Mouse (Mus musculus) thymus, postnatal 10 days (tissue): ENCODE measurements around the gene Rbfox2.

Source experiments
- DNase-seq, 2 experiments: peaks; one replicate each; pipeline ENCODE4 v3.0.0; 2021; ENCODE audit warnings: low spot score in 2 of 2

Gene Rbfox2

DNA sequence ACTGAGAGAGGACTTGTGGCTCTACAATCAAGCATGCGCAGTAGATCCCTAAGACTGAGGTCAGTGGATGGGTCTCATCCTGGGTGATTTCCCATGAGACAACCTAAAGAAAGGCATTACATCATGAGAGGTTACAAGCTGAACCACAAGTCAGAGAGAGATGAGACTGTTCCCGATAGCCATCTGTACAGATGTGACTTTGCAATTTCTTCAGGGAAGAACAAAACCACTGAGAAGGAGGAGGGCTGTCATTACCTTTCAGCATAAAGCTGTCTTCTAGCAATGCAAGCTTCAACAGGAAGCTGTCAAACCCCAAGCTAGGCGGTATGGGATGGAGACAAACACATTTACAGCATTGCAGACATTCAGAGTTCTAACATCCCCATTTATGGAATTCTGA is 157.3 kb downstream of the Rbfox2 start:
- no peak for DNase-seq

- no peak for DNase-seq
Observed at GRCm38 (mm10) chr15:77146942-77147341, 159.9 kb downstream of the Rbfox2 start.

DNA sequence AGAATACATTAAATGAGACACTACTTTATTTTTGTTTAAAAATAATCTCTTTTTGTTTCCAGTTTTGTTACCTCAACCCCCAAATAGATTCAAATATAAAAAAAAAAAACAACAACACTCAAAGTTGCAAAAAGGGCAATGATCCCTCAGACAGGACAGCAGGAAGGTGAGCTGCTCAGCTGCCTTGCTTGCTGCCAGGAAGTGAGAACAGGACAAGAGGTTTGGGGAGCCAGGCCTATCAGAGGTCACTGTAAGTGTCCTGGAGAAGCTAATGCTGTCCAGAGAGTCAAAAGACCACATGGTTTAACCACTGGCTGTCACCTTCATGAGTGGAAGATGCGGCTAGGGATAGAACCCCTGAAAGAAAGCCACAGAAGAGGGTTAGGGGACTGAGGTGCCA is 161.8 kb downstream of the Rbfox2 start:
- DNase-seq = no peak

GRCm38 (mm10) chr15:77142787-77143186 is 164.0 kb downstream of the Rbfox2 start:
- DNase-seq = no peak

GRCm38 (mm10) chr15:77142352-77142751 is 164.5 kb downstream of the Rbfox2 start:
- DNase-seq = no peak

GRCm38 (mm10) chr15:77141711-77142110 is 165.1 kb downstream of the Rbfox2 start:
- DNase-seq = no peak

DNA sequence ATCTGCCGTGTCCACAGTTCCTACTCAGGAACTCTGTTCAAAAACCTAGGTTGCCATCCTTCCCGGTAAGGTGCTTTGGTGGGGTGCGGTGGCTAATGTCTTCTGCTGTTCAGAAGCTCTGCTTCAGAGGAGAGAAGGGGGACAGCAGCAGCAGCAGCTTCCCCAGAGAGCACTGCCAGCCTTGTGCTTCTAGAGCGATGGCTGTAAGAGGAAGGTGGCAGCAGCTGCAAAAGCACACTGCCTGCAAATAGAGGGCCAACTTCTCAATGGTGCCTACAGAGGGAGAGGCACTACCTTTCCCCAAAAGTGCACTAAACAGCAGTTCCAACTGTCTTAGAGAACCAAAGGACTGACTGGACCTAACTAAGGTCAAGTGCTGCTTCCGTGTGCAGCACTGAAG is 168.5 kb downstream of the Rbfox2 start:
- DNase-seq = no peak

- no peak for DNase-seq
Observed at GRCm38 (mm10) chr15:77134483-77134882, 172.3 kb downstream of the Rbfox2 start.

DNA sequence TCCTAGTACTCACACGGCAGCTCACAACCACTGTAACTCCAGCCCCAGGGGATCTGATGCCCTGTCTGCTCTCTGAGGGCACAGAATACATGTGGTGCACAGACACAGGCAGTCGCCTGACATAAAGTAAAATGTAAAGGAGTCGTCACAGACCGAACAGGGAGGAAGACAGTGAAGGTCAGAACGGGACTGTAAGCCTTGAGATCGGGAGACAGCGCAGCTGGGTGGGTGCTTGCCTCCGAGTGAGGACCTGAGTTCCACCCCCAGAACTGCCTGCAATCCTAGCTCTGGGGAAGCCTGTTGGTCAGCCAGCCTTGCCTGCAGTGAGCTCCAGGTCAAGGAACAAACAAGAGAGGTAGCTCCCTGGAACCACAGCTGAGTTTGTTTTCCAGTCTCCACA is 177.7 kb downstream of the Rbfox2 start:
- DNase-seq = no peak

DNA sequence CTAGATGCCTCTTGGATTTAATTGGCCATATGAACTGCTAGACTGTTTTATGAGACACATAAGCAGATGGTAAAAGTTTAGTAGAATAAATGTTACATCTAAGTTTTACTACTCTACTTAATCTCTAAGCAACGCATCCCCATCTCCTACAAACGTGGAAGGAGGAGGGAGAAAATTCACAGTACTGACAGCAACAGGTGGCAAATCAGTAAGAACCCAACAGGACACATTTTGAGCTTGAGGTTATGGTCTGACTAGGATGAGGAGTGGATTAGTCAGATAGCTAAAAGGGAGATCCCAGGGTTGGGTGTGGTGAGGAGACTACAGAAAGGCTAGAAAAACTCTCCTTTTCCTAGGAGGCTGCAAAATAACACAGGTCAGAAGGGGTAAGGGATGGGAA is 179.1 kb downstream of the Rbfox2 start:
- no peak for DNase-seq

GRCm38 (mm10) chr15:77126674-77127073 is 180.1 kb downstream of the Rbfox2 start:
- DNase-seq = no peak

GRCm38 (mm10) chr15:77124372-77125117 is 182.3 kb downstream of the Rbfox2 start:
- no peak for DNase-seq

DNA sequence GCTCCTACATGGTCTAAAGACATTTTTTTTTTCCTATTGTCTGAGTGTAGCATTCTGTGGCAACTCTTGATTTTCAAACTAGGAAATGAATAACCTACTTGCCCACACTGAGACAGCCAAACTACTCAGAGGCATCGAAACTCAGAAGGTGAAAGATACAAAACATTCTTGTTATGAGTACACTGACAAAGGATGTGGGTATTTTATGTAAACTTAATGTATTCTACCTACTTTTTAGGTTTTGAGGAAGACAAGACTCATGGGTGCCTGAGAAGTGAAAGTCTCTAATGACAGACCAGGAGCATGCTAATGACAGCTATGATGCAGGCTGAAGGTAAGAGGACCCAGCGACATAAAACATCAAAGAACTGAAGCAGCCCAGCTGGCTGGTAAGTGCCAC is 184.0 kb downstream of the Rbfox2 start:
- no peak for DNase-seq

GRCm38 (mm10) chr15:77122208-77122607 is 184.6 kb downstream of the Rbfox2 start:
- no peak for DNase-seq

DNA sequence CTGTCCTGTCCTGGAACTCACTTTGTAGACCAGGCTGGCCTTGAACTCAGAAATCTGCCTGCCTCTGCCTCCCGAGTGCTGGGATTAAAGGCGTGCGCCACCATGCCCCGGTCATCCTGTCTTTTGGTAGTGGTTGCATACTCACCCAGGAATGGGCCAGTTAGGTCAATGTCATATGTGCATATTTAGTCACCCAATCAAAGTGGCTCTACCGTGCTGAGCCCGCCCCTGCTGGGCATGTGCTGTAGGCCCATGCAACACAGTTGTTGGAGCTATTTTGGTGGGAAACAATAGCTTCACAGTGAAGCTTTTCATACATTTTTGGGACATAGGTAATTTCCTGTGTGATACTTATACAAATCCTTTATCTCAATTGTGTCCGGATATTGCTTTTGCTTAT is 187.1 kb downstream of the Rbfox2 start:
- DNase-seq = no peak

- DNase-seq = no peak
Observed at GRCm38 (mm10) chr15:77117209-77117608, 189.6 kb downstream of the Rbfox2 start.

DNA sequence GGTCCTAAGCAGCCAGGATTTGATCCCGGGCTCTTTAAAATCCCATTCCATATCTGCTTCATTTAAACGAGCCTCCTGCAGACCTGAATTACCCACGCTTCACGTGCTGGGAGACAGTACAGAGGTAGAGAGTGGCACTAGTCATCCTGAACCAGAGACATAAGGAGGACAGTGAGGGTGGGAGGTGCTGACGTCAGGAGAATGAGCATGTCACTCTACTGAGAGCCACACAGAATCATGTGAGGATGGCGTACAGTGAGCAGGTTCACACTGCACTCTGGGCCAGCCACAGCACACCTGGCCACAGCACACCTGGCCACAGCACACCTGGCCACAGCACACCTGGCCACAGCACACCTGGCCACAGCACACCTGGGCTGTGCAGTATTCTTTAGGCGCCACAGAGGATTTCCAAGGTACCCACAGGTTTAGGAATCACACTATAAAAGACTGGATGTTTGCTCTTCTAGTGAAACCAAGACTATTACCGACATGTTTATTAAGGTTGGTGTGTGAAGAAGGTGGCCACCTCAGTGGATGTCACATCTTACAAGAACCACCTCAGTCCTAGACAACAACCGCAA is 190.6 kb downstream of the Rbfox2 start:
- no peak for DNase-seq

DNA sequence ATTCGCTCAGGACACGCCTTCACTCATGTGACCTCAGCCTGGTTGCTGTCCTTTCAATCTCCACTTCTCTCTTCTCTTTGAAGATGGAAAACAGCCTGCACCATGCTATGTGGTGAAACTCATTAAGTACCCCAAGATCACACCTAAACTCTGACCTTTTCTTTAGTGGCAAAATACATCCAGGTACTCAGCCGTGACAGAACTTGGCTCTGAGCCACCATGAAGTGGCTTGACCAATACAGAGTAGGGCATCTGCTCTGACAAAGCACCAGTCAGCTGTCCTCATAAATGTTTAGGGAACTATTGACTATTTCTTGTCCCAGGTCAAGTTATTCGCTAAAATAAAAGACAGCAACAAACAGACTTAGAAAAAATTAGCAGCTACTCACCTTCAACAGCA is 191.3 kb downstream of the Rbfox2 start:
- no peak for DNase-seq

DNA sequence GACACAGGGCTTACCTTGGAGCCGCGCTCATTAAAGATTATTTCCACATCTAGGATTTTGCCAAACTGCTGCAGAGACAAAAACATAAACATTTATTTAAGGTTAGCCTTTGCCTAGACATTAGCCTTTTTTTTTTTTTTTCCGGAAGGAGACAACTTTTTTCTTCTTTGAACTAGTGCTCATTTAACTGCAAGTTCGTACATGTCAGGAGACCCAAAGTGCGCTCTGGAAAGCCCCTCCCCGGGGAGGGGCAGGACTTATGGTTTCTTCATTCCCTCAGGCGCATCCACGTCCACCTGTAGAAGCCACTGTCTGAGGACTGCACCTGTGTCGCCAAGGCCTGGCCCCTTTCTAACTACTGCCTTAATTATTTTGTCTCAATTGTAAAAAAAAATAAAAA is 193.2 kb downstream of the Rbfox2 start:
- DNase-seq = no peak

- no peak for DNase-seq
Observed at GRCm38 (mm10) chr15:77112378-77112777, 194.4 kb downstream of the Rbfox2 start.

- DNase-seq = no peak
Observed at GRCm38 (mm10) chr15:77111924-77112323, 194.9 kb downstream of the Rbfox2 start.

GRCm38 (mm10) chr15:77110452-77110851 is 196.4 kb downstream of the Rbfox2 start:
- no peak for DNase-seq

GRCm38 (mm10) chr15:77107169-77107908 is 199.5 kb downstream of the Rbfox2 start:
- no peak for DNase-seq
